Mouse (Mus musculus): Measurements from ENCODE around the gene Cux2.

GRCm38 (mm10) chr5:121944021-121944790 lies 105.7 kb downstream of the Cux2 start:
- TF ChIP-seq CTCF (IDR thresholded peaks at IDR 0.05; ENCODE audit: low read depth, low read length) (no peak), POLR2A (IDR thresholded peaks at IDR 0.05; ENCODE audit: borderline replicate concordance, low read depth, low read length) (no peak)

Data from bone marrow macrophage, adult 2 months (primary cell).